Mouse (Mus musculus) midbrain, embryonic 12.5 days (tissue): ENCODE measurements around the gene 1600002K03Rik. TPM values are rescaled to one million over a fixed set of nuclear protein-coding genes. Genes with fewer than 3 reads are reported as not detected.
A peak's percentile ranks its signal among the peaks of the same experiment; 100 is the strongest.

Experiments used
- ATAC-seq: fragments of 200-750 bp; cut with Nextera tagmentation; 2 replicates; pipeline ENCODE4 v1.8.0; 2017; ENCODE audit warnings: low read depth, moderate TSS enrichment, moderate library complexity; ENCODE audit not compliant: low FRiP score
- H3K27ac ChIP-seq: fragments of 300-500 bp; sonication (generic); replicated peaks from 2 replicates; pipeline ENCODE4 v1.5.1; 2016; ENCODE audit warnings: mild to moderate bottlenecking
- H3K27me3 ChIP-seq: fragments of 300-500 bp; sonication (generic); 2 replicates; pipeline ENCODE4 v1.6.1; 2016; ENCODE audit warnings: mild to moderate bottlenecking
- H3K36me3 ChIP-seq: fragments of 300-500 bp; sonication (generic); 2 replicates; pipeline ENCODE4 v1.6.1; 2016
- H3K4me1 ChIP-seq: fragments of 300-500 bp; sonication (generic); 2 replicates; pipeline ENCODE4 v1.6.1; 2016
- H3K4me2 ChIP-seq: fragments of 300-500 bp; sonication (generic); replicated peaks from 2 replicates; pipeline ENCODE4 v1.6.1; 2016; ENCODE audit warnings: mild to moderate bottlenecking, moderate library complexity
- H3K4me3 ChIP-seq: fragments of 300-500 bp; sonication (generic); 2 replicates; pipeline ENCODE4 v1.5.1; 2016; ENCODE audit warnings: mild to moderate bottlenecking
- H3K9ac ChIP-seq: fragments of 300-500 bp; sonication (generic); replicated peaks from 2 replicates; pipeline ENCODE4 v1.6.1; 2016; ENCODE audit warnings: mild to moderate bottlenecking, moderate library complexity
- H3K9me3 ChIP-seq: fragments of 300-500 bp; sonication (generic); 2 replicates; pipeline ENCODE4 v1.6.1; 2016; ENCODE audit warnings: mild to moderate bottlenecking
- WGBS: fragments of 180-500 bp; shearing (Covaris S2); methylation state at CpG from one replicate; pipeline ENCODE4 v1.1.7; 2016; 5-methylcytosine and 5-hydroxymethylcytosine counted together
- polyA plus RNA-seq: library from polyadenylated mRNA; unstranded; fragments of >200 nt; fragmentation: Nextera tagmentation; extraction: Ambion mirVana; gene quantifications from 2 replicates; pipeline ENCODE4 v1.2.1, GENCODE M21; 2016

1600002K03Rik gene
- polyA plus RNA-seq, 1 experiment from 2014 or later = 12.9 TPM

GRCm38 (mm10) chr10:80150226-80151210 lies 22.2 kb upstream of the 1600002K03Rik start:
- WGBS = under 1% methylated on average over 54 of the region's 71 CpGs
- H3K27me3 ChIP-seq = no peaks in the 10 kb centered on the region
- peak overlapping the region; percentile 96 for H3K4me2 ChIP-seq
- H3K9me3 ChIP-seq = no peaks in the 10 kb centered on the region
- H3K4me3 ChIP-seq = peak overlapping the region; percentile 100
- no peak; the same call in 1 of the 2 replicates for ATAC-seq
- peak overlapping the region; percentile 100 for H3K27ac ChIP-seq
- H3K36me3 ChIP-seq = peaks cover 54% of the 10 kb centered on the region
- peak overlapping the region; percentile 100 for H3K9ac ChIP-seq
- peaks cover 58% of the 10 kb centered on the region for H3K4me1 ChIP-seq

GRCm38 (mm10) chr10:80151211-80152034 lies 21.3 kb upstream of the 1600002K03Rik start:
- H3K4me3 ChIP-seq = peak overlapping the region; percentile 100
- H3K4me1 ChIP-seq = peaks cover 58% of the 10 kb centered on the region
- peak overlapping the region; percentile 100 for H3K9ac ChIP-seq
- peaks cover 55% of the 10 kb centered on the region for H3K36me3 ChIP-seq
- H3K27ac ChIP-seq = peak overlapping the region; percentile 100
- peak overlapping the region; percentile 96 for H3K4me2 ChIP-seq
- whole genome bisulfite sequencing = under 1% methylated on average over 26 of the region's 26 CpGs
- no peak for ATAC-seq
- no peaks in the 10 kb centered on the region for H3K27me3 ChIP-seq
- H3K9me3 ChIP-seq = no peaks in the 10 kb centered on the region

- WGBS = 4% methylated on average over 15 of the region's 15 CpGs
- Histone ChIP-seq H3K4me2 (peak overlapping the region; percentile 96), H3K9ac (peak overlapping the region; percentile 100), H3K27me3 (no peaks in the 10 kb centered on the region), H3K27ac (peak overlapping the region; percentile 100), H3K4me3 (peak overlapping the region; percentile 100), H3K9me3 (no peaks in the 10 kb centered on the region), H3K36me3 (peaks cover 64% of the 10 kb centered on the region), H3K4me1 (peaks cover 60% of the 10 kb centered on the region)
- no peak for ATAC-seq
Measured at GRCm38 (mm10) chr10:80152071-80152872, 20.5 kb upstream of the 1600002K03Rik start.

GRCm38 (mm10) chr10:80152873-80153260 lies 19.9 kb upstream of the 1600002K03Rik start:
- peak overlapping the region; percentile 100 for H3K4me3 ChIP-seq
- H3K27ac ChIP-seq = peak overlapping the region; percentile 100
- peaks cover 67% of the 10 kb centered on the region for H3K36me3 ChIP-seq
- H3K4me2 ChIP-seq = peak overlapping the region; percentile 96
- 34% methylated on average over 3 of the region's 3 CpGs for WGBS
- H3K9ac ChIP-seq = peak overlapping the region; percentile 100
- peaks cover 59% of the 10 kb centered on the region for H3K4me1 ChIP-seq
- no peaks in the 10 kb centered on the region for H3K27me3 ChIP-seq
- ATAC-seq = no peak
- no peaks in the 10 kb centered on the region for H3K9me3 ChIP-seq

- no peaks in the 10 kb centered on the region for H3K9me3 ChIP-seq
- WGBS = 87% methylated on average over 19 of the region's 19 CpGs
- peak overlapping the region; percentile 100 for H3K27ac ChIP-seq
- H3K27me3 ChIP-seq = no peaks in the 10 kb centered on the region
- H3K9ac ChIP-seq = peak overlapping the region; percentile 100
- peaks cover 67% of the 10 kb centered on the region for H3K36me3 ChIP-seq
- H3K4me3 ChIP-seq = peak overlapping the region; percentile 100
- H3K4me2 ChIP-seq = peak overlapping the region; percentile 96
- H3K4me1 ChIP-seq = peaks cover 66% of the 10 kb centered on the region
- no peak for ATAC-seq
Measured at GRCm38 (mm10) chr10:80153713-80154112, 19.0 kb upstream of the 1600002K03Rik start.

GRCm38 (mm10) chr10:80154384-80154783 lies 18.4 kb upstream of the 1600002K03Rik start:
- H3K4me1 ChIP-seq = peaks cover 73% of the 10 kb centered on the region
- no peak overlapping the region for H3K4me2 ChIP-seq
- peaks cover 67% of the 10 kb centered on the region for H3K36me3 ChIP-seq
- peak overlapping the region; percentile 100 for H3K9ac ChIP-seq
- H3K9me3 ChIP-seq = no peaks in the 10 kb centered on the region
- H3K27me3 ChIP-seq = no peaks in the 10 kb centered on the region
- 0 out of 2 replicates have a peak overlapping the region, but pooled peaks have one; percentile 100 for H3K4me3 ChIP-seq
- peak overlapping the region; percentile 100; the same call in 1 of the 2 replicates for H3K27ac ChIP-seq
- no peak for ATAC-seq
- 81% methylated on average over 7 of the region's 7 CpGs for WGBS

- H3K9me3 ChIP-seq = no peaks in the 10 kb centered on the region
- 63% methylated on average over 1 of the region's 1 CpGs for WGBS
- peaks cover 78% of the 10 kb centered on the region for H3K4me1 ChIP-seq
- no peak overlapping the region for H3K4me3 ChIP-seq
- H3K27ac ChIP-seq = peak overlapping the region; percentile 63
- no peak for ATAC-seq
- 0 out of 2 replicates have a peak overlapping the region, but pooled peaks have one; percentile 7 for H3K4me2 ChIP-seq
- H3K9ac ChIP-seq = peak overlapping the region; percentile 44; the same call in 1 of the 2 replicates
- peaks cover 67% of the 10 kb centered on the region for H3K36me3 ChIP-seq
- no peaks in the 10 kb centered on the region for H3K27me3 ChIP-seq
Measured at GRCm38 (mm10) chr10:80155277-80155676, 17.5 kb upstream of the 1600002K03Rik start.

GRCm38 (mm10) chr10:80156002-80156751 lies 16.6 kb upstream of the 1600002K03Rik start:
- H3K9ac ChIP-seq = peak overlapping the region; percentile 29
- ATAC-seq = no peak
- no peak overlapping the region for H3K4me3 ChIP-seq
- peaks cover 87% of the 10 kb centered on the region for H3K4me1 ChIP-seq
- H3K27me3 ChIP-seq = no peaks in the 10 kb centered on the region
- H3K27ac ChIP-seq = peak overlapping the region; percentile 90
- no peaks in the 10 kb centered on the region for H3K9me3 ChIP-seq
- peaks cover 65% of the 10 kb centered on the region for H3K36me3 ChIP-seq
- 87% methylated on average over 29 of the region's 29 CpGs for WGBS
- no peak overlapping the region; the same call in 1 of the 2 replicates for H3K4me2 ChIP-seq

GRCm38 (mm10) chr10:80156752-80157053 lies 16.0 kb upstream of the 1600002K03Rik start:
- H3K4me3 ChIP-seq = no peak overlapping the region
- H3K27me3 ChIP-seq = no peaks in the 10 kb centered on the region
- H3K4me2 ChIP-seq = no peak overlapping the region
- 59% methylated on average over 7 of the region's 7 CpGs for WGBS
- H3K27ac ChIP-seq = peak overlapping the region; percentile 90
- ATAC-seq = no peak
- peak overlapping the region; percentile 29 for H3K9ac ChIP-seq
- H3K9me3 ChIP-seq = no peaks in the 10 kb centered on the region
- H3K4me1 ChIP-seq = peaks cover 93% of the 10 kb centered on the region
- peaks cover 60% of the 10 kb centered on the region for H3K36me3 ChIP-seq

- no peak overlapping the region for H3K4me3 ChIP-seq
- H3K9me3 ChIP-seq = no peaks in the 10 kb centered on the region
- no peak for ATAC-seq
- WGBS = 60% methylated on average over 15 of the region's 15 CpGs
- no peaks in the 10 kb centered on the region for H3K27me3 ChIP-seq
- peaks cover 53% of the 10 kb centered on the region for H3K36me3 ChIP-seq
- peaks cover 95% of the 10 kb centered on the region for H3K4me1 ChIP-seq
- H3K9ac ChIP-seq = peak overlapping the region; percentile 29; the same call in 1 of the 2 replicates
- H3K4me2 ChIP-seq = 0 out of 2 replicates have a peak overlapping the region, but pooled peaks have one; percentile 10
- peak overlapping the region; percentile 90 for H3K27ac ChIP-seq
Measured at GRCm38 (mm10) chr10:80157141-80157929, 15.4 kb upstream of the 1600002K03Rik start.
